Mouse (Mus musculus) urinary bladder, postnatal 10 days (tissue): ENCODE measurements around the gene Myo1d.

ENCODE experiments used
- DNase-seq: peaks from one replicate; pipeline ENCODE4 v3.0.0; 2022; ENCODE audit warnings: low spot score

Myo1d gene

GRCm38 (mm10) chr11:80779527-80780344 is at the start of gene Myo1d:
Gene Myo1d, minus strand, starts transcription at chr11:80780025.
- DNase-seq = peak; percentile 84

GRCm38 (mm10) chr11:80821794-80822193 is 42.0 kb upstream of the Myo1d start:
- no peak for DNase-seq

GRCm38 (mm10) chr11:80821296-80821695 is 41.5 kb upstream of the Myo1d start:
- DNase-seq = no peak

- DNase-seq = no peak
Measured at GRCm38 (mm10) chr11:80820085-80820484, 40.3 kb upstream of the Myo1d start.

GRCm38 (mm10) chr11:80818060-80818697 is 38.4 kb upstream of the Myo1d start:
- no peak for DNase-seq

- DNase-seq = no peak
Measured at GRCm38 (mm10) chr11:80815354-80815753, 35.5 kb upstream of the Myo1d start.

GRCm38 (mm10) chr11:80811156-80811555 is 31.3 kb upstream of the Myo1d start:
- DNase-seq = no peak

GRCm38 (mm10) chr11:80809993-80810821 is 30.4 kb upstream of the Myo1d start, which contains the start of gene Tmem98:
Gene Tmem98, plus strand, starts transcription at chr11:80810175.
- DNase-seq = no peak

- DNase-seq = no peak
Measured at GRCm38 (mm10) chr11:80809666-80809992, 29.8 kb upstream of the Myo1d start.

- DNase-seq = no peak
Measured at GRCm38 (mm10) chr11:80808551-80809070, 28.8 kb upstream of the Myo1d start.

GRCm38 (mm10) chr11:80802706-80803105 is 22.9 kb upstream of the Myo1d start:
- DNase-seq = no peak

GRCm38 (mm10) chr11:80799979-80800378 is 20.2 kb upstream of the Myo1d start:
- no peak for DNase-seq

- DNase-seq = no peak
Measured at GRCm38 (mm10) chr11:80795431-80795830, 15.6 kb upstream of the Myo1d start.

- DNase-seq = no peak
Measured at GRCm38 (mm10) chr11:80794290-80794689, 14.5 kb upstream of the Myo1d start.

GRCm38 (mm10) chr11:80793386-80793785 is 13.6 kb upstream of the Myo1d start:
- DNase-seq = no peak

GRCm38 (mm10) chr11:80791677-80792432 is 12.0 kb upstream of the Myo1d start:
- no peak for DNase-seq

- DNase-seq = no peak
Measured at GRCm38 (mm10) chr11:80790413-80790812, 10.6 kb upstream of the Myo1d start.

- no peak for DNase-seq
Measured at GRCm38 (mm10) chr11:80789647-80790240, 9.9 kb upstream of the Myo1d start.

- no peak for DNase-seq
Measured at GRCm38 (mm10) chr11:80785672-80786071, 5.8 kb upstream of the Myo1d start.

GRCm38 (mm10) chr11:80784294-80784743 is 4.5 kb upstream of the Myo1d start:
- DNase-seq = no peak

GRCm38 (mm10) chr11:80783460-80783859 is 3.6 kb upstream of the Myo1d start:
- no peak for DNase-seq
